Mouse (Mus musculus) left cerebral cortex, postnatal 4 days (tissue): ENCODE results near the gene Map3k5. TPM values are rescaled to one million over a fixed set of nuclear protein-coding genes. Genes with fewer than 3 reads are reported as not detected.

Experiments used
- DNase-seq: peaks from one replicate; pipeline ENCODE4 v3.0.0-alpha.2; 2022
- intact Hi-C: fragments of 180-260 bp; cut with DNase I; formaldehyde crosslinking; loops from one replicate; pipeline ENCODE4 v1.15.1; 2025
- total RNA-seq, 2 experiments: library from RNA; stranded (reverse); gene quantifications; 2 replicates each; pipeline ENCODE4 v1.2.3; 2021

Gene Map3k5
- total RNA-seq, 2 experiments from 2014 or later, result 21.3 to 23.4 TPM

DNA sequence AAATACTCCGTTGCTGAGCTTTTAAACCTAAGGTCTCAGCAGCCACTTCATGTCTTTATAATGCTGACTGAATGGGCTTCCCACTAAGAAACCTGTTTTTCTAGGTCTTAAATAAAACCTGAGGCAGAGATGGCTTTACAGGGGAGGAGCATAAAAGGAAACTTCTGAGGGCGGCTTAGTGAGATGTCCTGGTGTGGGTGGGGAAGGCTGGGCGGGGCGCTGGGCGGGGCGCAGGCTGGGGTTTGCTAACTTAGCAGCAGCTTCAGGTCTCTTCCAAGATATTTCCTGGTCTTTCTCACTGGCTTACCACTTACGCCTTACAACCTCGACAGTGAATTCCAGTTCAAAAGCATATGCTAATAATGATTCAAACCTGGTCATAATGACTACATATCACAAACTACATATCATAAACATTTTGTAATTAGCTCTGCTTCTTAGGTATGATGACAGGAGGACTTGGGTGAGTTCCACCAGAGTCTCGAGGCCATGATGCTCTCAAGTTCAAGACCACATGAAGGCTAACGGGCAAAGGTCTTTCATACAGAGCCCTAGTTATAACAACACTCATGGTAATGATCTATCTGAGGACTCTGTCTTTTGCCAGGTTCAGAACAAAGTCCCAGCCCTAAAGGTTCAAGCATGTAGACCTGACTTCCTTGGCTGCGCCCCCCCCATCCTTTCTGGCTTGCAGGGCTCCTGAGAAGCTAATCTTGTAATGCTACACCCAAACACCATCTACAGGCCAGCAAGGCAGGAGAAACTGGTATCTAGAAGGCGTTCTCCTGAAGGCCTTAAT, 244.7 kb downstream of the Map3k5 start:
- DNase-seq, result no peak
- intact Hi-C loops, result no loop called here

DNA sequence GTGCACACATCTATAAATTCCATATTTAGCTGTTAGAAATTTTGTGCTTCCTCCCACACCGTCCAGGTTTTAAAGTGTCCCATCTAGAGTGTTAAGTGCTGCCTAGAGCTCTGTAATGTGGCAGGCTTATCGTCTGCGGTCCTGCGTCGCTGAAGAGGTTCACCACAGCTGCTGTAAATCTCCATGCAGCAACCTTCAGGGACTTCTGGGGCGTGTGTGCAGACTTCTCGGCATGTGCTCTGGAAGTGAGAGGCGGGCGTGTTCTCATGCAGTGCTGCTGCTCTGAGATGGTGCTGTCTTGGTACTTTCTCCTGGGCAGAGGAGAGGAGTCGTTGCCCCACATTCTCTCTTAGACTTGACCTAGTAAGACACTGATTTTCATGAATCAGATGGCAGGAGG, 246.9 kb downstream of the Map3k5 start:
- no peak for DNase-seq
- intact Hi-C loops, result no loop called here

DNA sequence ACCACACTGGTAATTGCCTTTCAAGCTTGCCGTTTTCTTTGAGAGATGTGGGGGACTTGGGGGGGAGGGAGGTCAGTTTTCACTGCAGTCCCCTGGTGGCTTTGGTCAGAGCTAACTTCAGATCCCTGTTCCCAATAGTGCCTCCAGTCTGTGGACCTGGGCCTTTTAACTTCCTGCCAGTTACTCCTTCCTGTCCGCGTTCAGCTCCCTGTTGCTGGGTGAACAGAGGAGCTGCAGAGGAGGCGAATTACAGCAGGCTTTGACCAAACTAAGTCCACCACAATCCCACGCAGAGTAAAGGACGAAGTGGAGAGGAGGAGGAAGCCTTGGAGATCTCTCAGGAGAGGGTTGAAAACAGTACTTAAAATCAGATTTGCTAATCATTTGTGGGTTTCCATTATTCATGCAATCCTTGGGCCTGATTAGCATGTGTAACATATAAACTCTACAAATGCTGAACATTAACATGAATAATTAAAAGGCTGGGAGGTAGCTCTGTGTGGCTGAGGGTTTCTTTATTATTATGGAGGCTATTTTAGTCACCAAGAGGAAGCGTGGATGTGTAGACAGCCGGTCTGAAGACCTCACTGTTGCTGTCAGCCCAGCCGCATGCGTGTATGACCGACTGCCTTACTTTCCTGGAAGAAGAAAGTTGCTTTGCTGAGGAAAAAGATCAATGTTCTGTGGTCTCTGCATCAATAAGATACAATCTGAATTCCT, 247.6 kb downstream of the Map3k5 start:
- intact Hi-C loops, result no loop called here
- no peak for DNase-seq

DNA sequence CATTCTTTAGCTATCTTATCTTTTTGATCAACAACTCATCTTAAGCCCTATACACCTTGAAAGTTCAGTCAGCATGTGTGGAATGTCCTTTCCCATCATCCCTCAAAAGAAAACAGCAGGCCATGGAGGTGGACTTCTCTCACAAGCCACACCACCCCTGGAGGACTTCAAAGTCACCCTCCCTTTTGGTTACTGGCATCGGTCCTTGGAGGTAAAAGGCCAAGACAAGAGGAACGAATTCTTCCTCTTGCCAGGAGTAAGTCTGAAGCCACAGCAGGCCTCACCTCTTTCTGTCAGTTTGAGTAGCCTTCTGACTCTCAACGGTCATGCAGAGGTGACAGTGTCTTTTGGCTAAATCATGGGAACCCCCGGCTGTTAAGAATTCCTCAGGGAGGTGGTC, 250.1 kb downstream of the Map3k5 start:
- no peak for DNase-seq
- intact Hi-C loops, result no loop called here

DNA sequence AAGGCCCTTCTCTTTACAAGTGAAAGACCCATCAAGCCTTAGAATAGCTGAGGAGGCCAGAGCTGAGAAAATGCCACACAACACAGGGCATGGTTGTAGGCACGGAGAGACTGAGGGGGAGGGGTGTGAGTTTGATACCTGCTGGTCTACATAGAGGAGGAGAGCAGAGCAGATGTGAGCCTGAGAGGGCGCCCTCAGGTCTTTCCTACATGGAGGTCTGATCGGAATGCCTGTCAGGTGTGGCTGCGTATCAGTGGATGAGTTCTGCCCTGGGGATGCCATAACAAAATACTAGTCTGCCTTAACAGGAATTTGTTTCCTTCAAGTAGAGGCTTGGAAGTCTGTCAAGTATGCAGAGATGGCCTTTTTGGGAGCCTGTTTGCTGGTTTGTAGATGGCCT, 251.0 kb downstream of the Map3k5 start:
- intact Hi-C loops, result no loop called here
- no peak for DNase-seq

DNA sequence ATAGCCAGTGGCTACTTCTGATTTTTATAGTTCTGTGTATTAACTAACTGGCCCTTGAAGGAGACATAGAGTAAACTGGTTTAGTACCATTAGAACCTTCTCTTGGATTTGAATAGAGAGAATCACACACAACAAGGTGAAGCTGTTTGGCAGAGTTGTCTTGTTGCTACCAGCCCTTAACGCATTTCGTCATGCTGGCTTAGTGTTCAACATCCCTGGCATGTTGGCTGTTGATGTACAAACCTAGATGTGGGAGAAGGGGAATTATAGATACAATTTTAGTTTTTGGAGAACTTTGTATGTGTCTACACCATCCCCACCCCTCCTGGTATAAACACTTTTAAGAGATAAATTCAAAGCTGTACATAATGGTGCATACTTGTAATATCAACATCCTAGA, 251.5 kb downstream of the Map3k5 start:
- no peak for DNase-seq
- intact Hi-C loops, result no loop called here

DNA sequence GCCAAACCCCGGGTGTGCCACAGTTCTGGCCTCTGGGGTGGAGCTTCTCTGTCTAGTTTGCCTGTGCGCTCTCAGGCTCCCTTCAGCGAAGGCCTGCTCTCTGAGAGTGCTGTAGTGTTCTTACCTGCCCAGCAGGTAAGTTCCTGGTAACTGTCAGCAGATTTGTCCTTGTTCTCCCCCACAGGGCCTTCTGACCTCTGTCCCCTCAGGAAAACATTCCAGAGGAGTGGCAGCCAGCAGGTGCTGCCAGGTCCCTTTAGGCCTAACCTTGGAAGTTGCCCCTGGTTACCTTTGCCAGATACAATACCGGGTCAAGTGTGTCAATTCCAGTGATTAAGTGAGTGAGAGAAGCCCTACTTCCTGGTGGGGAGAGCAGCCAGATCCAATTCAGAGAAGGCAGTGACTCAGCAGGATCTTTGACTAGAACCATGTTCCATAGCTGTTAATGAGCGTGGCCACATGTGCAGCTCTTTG, 252.6 kb downstream of the Map3k5 start:
- intact Hi-C loops, result no loop called here
- DNase-seq, result no peak

DNA sequence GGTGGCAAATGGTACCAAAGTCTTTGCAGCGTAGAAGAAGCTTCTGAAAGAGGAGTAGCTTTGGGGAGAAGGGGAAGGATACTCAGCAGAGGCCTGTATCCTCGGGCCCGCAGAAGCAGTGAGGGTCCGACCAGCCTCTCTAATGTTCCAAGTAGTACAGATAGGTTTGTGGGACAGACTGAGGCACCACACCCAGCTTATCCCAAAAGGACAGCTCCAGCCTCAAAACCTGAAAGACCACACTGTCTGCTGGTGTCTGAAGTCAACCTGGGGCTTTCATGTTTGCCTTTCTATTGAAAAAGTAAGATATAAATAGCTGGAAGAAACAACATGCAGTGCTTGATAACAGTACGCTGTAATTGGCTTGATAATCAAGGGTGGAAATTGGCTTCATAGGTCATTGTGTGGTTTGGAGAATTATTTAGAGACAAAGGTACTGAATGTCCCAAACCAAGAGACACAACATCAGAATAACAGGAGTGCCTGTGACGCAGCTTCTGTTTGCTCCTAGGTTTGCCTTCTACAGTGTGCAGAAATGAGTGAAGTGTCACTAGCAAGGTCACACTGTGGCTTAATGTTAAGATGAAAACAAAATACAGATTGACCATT, 256.0 kb downstream of the Map3k5 start:
- no peak for DNase-seq
- intact Hi-C loops, result no loop called here

Other genes starting within 250 kb of the Map3k5 start
- gene Il20ra, start 221.9 kb upstream of the Map3k5 start, total RNA-seq, result not detected
- gene Slc35d3, start 83.0 kb upstream of the Map3k5 start, total RNA-seq, result 1 to 10 TPM; 1.3 to 1.5 TPM
- 10 to 100 TPM; 19.4 to 20.7 TPM for gene Pex7, start 26.8 kb upstream of the Map3k5 start, total RNA-seq
- 10 to 100 TPM; 12.6 to 19.4 TPM for gene Map7, start 214.0 kb downstream of the Map3k5 start, total RNA-seq